Mouse (Mus musculus) G1E-ER4 (cell line): ENCODE results near the gene Kif26b. TPM values are rescaled to one million over a fixed set of nuclear protein-coding genes. Genes with fewer than 3 reads are reported as not detected.

Source experiments
- GATA1 ChIP-seq: IDR thresholded peaks from one replicate; pipeline ENCODE4 v1.8.0; 2012; ENCODE audit warnings: low read length, inconsistent platforms
- polyA plus RNA-seq: library from polyadenylated mRNA; stranded (reverse); fragments of >175 nt; gene quantifications from 2 replicates; pipeline ENCODE4 v1.2.3, GENCODE M21; 2012

Gene Kif26b
- polyA plus RNA-seq, 1 experiment: 0.01 TPM

GRCm38 (mm10) chr1:178747279-178748221 lies 218.6 kb downstream of the Kif26b start:
- TF ChIP-seq GATA1: no peak

GRCm38 (mm10) chr1:178748222-178748600 lies 219.3 kb downstream of the Kif26b start:
- no peak for TF ChIP-seq GATA1

- TF ChIP-seq GATA1: no peak
Measured at GRCm38 (mm10) chr1:178748617-178749016, 219.7 kb downstream of the Kif26b start.

GRCm38 (mm10) chr1:178749786-178750185 lies 220.9 kb downstream of the Kif26b start:
- no peak for TF ChIP-seq GATA1

GRCm38 (mm10) chr1:178758441-178758840 lies 229.5 kb downstream of the Kif26b start:
- no peak for TF ChIP-seq GATA1

- TF ChIP-seq GATA1: no peak
Measured at GRCm38 (mm10) chr1:178762125-178762741, 233.3 kb downstream of the Kif26b start.

- no peak for TF ChIP-seq GATA1
Measured at GRCm38 (mm10) chr1:178764914-178765313, 236.0 kb downstream of the Kif26b start.

GRCm38 (mm10) chr1:178765650-178766049 lies 236.7 kb downstream of the Kif26b start:
- TF ChIP-seq GATA1: no peak

GRCm38 (mm10) chr1:178768976-178769375 lies 240.1 kb downstream of the Kif26b start:
- TF ChIP-seq GATA1: no peak

- TF ChIP-seq GATA1: no peak
Measured at GRCm38 (mm10) chr1:178769988-178770387, 241.1 kb downstream of the Kif26b start.

GRCm38 (mm10) chr1:178770626-178771362 lies 241.9 kb downstream of the Kif26b start:
- TF ChIP-seq GATA1: no peak

GRCm38 (mm10) chr1:178779742-178780141 lies 250.8 kb downstream of the Kif26b start:
- TF ChIP-seq GATA1: no peak

- TF ChIP-seq GATA1: no peak
Measured at GRCm38 (mm10) chr1:178784043-178784442, 255.1 kb downstream of the Kif26b start.

GRCm38 (mm10) chr1:178791266-178791665 lies 262.3 kb downstream of the Kif26b start:
- no peak for TF ChIP-seq GATA1

- TF ChIP-seq GATA1: no peak
Measured at GRCm38 (mm10) chr1:178792726-178793125, 263.8 kb downstream of the Kif26b start.

- no peak for TF ChIP-seq GATA1
Measured at GRCm38 (mm10) chr1:178794866-178795265, 265.9 kb downstream of the Kif26b start.
